In the genomic region with DNA sequence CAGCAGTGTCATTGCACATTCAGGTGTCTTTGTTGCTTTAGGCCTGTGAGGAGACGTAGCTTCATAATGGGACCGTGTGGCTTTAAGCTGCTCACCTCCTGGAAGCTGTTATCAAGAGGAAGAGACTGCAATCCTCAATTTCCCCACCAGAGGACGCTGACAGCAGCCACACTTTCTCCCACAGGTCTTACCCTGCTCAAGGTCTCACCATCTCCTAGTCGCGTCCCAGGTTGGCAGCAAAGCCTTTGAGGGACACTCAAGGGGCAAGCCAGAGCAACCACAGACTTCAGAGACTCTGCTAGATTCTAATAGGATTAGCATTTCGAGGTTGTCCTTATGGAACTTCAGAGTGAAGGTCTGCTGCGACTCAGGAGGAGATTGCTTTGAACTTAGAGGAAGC, we compare ENCODE assay signal across 9 mouse cellular contexts.
A peak's percentile ranks its signal among the peaks of the same experiment; 100 is the strongest.
DNase-seq lines count a peak whose midpoint lies in the region; ATAC-seq and TF ChIP-seq lines count a peak whose summit lies in the region.
"Had no signal": no experiment of that assay in that cellular context is flagged by ENCODE, and none has a peak within 500 bp of the region (broad histone marks: within the 10 kb centered on the region; RNA-seq: fewer than 3 reads in every experiment).

No protein-coding gene starts in this region.

- peak; percentile 33; the same call in 1 of the 2 replicates for TF ChIP-seq CTCF in cerebellum, adult 2 months (IDR thresholded peaks at IDR 0.05; ENCODE audit: borderline replicate concordance, insufficient read depth, low read depth, low read length)
- peak; percentile 58 for TF ChIP-seq CTCF in left cerebral cortex, adult 2 months (IDR thresholded peaks at IDR 0.05)

- intact Hi-C loops in left cerebral cortex, adult 2 months (cut with DNase I) = loop anchor here (5.0 to 10.0 kb wide), 3 partner anchors 709 to 1419 kb away; no protein-coding TSS in a partner anchor

- DNase-seq in cerebellum, adult 2 months = peak in 1 of 2 experiments; percentile 10
- no peak for DNase-seq in left cerebral cortex, adult 2 months (ENCODE audit: extremely low spot score in 1 of 2, low spot score in 2 of 2)
- DNase-seq in left cerebral cortex, adult 8-10 months (ENCODE audit: low spot score in 2 of 2) = no peak
- DNase-seq in c-Kit-positive CD71-negative TER-119-negative erythroid progenitor cells, embryonic 14.5 days (ENCODE audit: low read depth) = peak; percentile 20
- peak; percentile 20 for DNase-seq in lung, postnatal 14 days
- DNase-seq in urinary bladder, postnatal 14 days (ENCODE audit: low spot score) = no peak
- DNase-seq in ovary, adult 18-20 months (ENCODE audit: low spot score) = no peak

- no peak for TF ChIP-seq POLR2A in cerebellum, adult 2 months (IDR thresholded peaks at IDR 0.05; ENCODE audit: borderline replicate concordance, insufficient read depth, low read length)

- no peak overlapping the region for H3K4me3 ChIP-seq in cerebellum, adult 2 months (replicated peaks; ENCODE audit: insufficient read depth, low read depth, low read length)
- no peak overlapping the region for H3K4me3 ChIP-seq in left cerebral cortex, adult 2 months
- H3K4me3 ChIP-seq: liver, embryonic 15.5 days had no signal

- ATAC-seq in cerebellum, adult (ENCODE audit: insufficient number of reproducible peaks, low FRiP score, low TSS enrichment) = no peak

- H3K27me3 ChIP-seq in cerebellum, adult 2 months (ENCODE audit: control insufficient read depth, insufficient read depth, low read length) = no peaks in the 10 kb centered on the region

- H3K4me1 ChIP-seq in cerebellum, adult 2 months (ENCODE audit: control insufficient read depth, insufficient read depth, low read length) = no peaks in the 10 kb centered on the region
- H3K4me1 ChIP-seq: liver, embryonic 15.5 days had no signal

- H3K27ac ChIP-seq in cerebellum, adult 2 months (ENCODE audit: insufficient read depth, low read length) = no peak overlapping the region
- H3K27ac ChIP-seq in left cerebral cortex, adult 2 months = no peak overlapping the region
- H3K27ac ChIP-seq: liver, embryonic 15.5 days had no signal

- WGBS in cerebellum, adult 2 months = 50% methylated on average over 7 of the region's 7 CpGs

Comparison
In these comparisons a context has a peak if more than half of its experiments do, and no peak if none do; other contexts are left out.
1. DNase-seq: peak in c-Kit-positive CD71-negative TER-119-negative erythroid progenitor cells, embryonic 14.5 days (single experiment) and lung, postnatal 14 days (single experiment); none in left cerebral cortex, adult 2 months (0 of 2), left cerebral cortex, adult 8-10 months (0 of 2), urinary bladder, postnatal 14 days (single experiment) and ovary, adult 18-20 months (single experiment).